Mouse (Mus musculus): ENCODE results near the gene H2-DMb1.
"Not testable (repeated sequence)": the region's sequence is repeated elsewhere in the genome, so short reads cannot be mapped to it uniquely, and the experiment has no call there.

Gene H2-DMb1

DNA sequence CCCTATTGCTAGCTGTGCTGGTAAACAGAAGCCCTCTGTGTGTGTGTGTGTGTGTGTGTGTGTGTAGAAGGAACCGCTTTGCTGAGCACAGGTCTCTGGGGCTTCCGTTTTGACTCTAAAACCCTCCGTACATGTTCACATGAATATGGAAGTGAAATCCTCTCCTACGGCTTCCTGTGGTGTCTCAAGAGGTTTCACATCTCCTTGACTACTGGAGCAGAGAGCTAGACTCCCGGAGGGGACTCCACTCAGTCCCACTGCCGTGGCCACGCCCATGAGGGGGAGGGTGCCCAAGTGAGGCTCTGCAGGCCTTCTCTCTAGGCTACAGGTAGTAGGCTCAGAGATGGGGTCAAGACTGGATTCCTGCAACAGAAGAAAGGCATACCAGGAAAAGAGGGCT is 9.8 kb upstream of the H2-DMb1 start, which contains the start of gene H2-DMb2:
H2-DMb2 (plus strand) TSS at position 275 of the 400 bp plus-strand sequence.
- peak; percentile 63 for DNase-seq (ENCODE audit: low read depth, low spot score)

GRCm38 (mm10) chr17:34143461-34143860 is 9.4 kb upstream of the H2-DMb1 start:
- DNase-seq (ENCODE audit: low read depth, low spot score): no peak

DNA sequence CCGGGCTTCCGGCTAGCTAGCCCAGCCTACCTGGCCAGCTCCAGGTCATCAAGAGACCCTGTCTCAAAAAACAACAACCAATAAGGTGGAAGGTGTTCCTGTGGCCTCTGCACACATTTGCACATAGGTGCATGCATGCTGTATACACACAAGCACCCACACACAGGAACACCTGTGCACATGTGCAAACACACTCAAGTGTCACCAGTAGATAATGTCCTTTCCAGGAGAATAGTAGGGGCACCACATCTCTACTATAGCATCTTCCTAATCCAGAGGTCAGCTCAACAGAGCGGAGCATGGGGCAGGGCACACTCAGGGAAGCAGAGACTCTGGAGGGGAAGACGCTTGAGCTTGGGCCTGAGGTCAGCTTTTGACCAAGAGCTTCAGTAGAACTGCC is 8.7 kb upstream of the H2-DMb1 start:
- DNase-seq (ENCODE audit: low read depth, low spot score): not testable (repeated sequence)

- no peak for DNase-seq (ENCODE audit: low read depth, low spot score)
Observed at GRCm38 (mm10) chr17:34144960-34145371, 7.9 kb upstream of the H2-DMb1 start.

DNA sequence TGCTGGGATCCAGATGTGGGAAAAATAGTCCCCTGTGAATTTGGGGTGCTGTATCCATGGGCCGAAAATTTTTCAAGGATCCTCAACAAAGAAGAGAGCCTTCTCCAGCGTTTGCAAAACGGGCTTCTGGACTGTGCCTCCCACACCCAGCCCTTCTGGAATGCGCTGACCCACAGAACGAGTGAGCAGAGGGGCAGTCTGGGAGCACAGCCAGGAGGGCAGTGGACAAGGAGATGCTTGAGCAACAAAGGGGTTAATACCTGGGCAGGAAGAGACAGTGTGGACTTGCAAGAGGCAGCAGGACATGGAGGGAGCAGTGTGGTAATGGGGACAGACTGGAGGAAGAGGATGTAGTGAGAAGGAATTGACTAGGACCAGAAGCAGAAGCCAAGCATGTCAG is 2.7 kb downstream of the H2-DMb1 start:
- no peak for DNase-seq (ENCODE audit: low read depth, low spot score)

- DNase-seq (ENCODE audit: low read depth, low spot score): peak; percentile 23
Observed at GRCm38 (mm10) chr17:34164202-34164895, 11.5 kb downstream of the H2-DMb1 start.

GRCm38 (mm10) chr17:34165033-34165730 is 12.3 kb downstream of the H2-DMb1 start:
- DNase-seq (ENCODE audit: low read depth, low spot score): no peak

- DNase-seq (ENCODE audit: low read depth, low spot score): peak; percentile 60
Observed at GRCm38 (mm10) chr17:34169279-34169678, 16.4 kb downstream of the H2-DMb1 start.

DNA sequence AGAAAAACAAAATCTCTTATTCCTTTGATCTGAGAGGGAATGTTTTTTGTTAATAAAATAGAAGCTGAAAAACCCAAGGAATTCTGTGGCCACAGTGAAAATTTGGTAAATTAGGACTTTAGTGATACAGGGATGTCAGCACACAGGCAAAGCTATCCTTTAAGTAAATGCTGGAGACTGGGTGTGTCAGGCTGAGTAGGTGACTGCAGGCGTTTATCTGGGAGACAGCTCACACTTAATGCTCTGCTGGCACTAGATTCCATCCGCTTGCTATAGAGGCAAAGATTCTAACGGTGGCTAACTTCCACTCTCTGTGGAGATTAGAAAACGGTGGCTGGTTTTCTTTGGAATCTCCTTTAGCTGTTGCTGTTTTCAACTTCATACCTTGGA is 17.6 kb downstream of the H2-DMb1 start:
- DNase-seq (ENCODE audit: low read depth, low spot score): no peak

GRCm38 (mm10) chr17:34170877-34171498 is 18.1 kb downstream of the H2-DMb1 start:
- peak; percentile 85 for DNase-seq (ENCODE audit: low read depth, low spot score)

GRCm38 (mm10) chr17:34172528-34172927 is 19.7 kb downstream of the H2-DMb1 start:
- DNase-seq (ENCODE audit: low read depth, low spot score): no peak

GRCm38 (mm10) chr17:34174075-34174474 is 21.2 kb downstream of the H2-DMb1 start:
- DNase-seq (ENCODE audit: low read depth, low spot score): no peak

DNA sequence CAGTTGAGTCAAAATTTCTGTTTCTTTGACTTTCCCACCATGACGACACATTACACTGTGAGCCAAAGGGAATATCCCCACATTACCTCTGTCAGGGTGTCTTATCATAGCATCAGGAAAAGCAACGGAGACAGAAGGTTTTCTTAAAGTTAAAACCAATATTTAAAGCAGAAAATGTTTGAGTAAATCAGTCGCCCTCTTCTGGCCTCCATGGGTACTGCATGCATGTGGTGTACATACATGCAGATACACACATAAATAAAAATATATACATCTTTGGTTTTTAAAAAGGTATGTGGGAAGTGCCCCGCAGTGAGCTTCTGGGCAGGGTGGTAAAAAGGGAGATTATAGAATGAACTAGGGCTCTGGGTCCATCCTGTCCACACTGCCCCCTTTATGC is 24.3 kb downstream of the H2-DMb1 start:
- DNase-seq (ENCODE audit: low read depth, low spot score): no peak

DNA sequence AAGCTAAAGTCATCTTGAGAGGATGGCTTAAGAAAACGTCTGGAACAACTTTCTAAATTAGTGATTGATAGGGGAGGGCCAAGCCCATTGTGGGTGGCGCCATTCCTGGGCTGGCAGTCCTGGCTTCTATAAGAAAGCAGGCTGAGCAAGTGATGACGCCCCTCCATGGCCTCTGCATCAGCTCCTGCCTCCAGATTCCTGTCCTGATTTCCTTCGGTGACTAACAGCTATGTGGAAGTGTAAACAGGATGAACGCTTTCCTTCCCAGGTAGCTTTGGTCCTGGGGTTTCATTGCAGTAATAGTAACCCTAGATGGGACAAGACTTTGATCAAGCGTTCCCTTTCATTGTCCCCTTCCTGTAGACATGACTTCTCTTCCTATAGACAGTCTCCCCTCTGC is 26.1 kb downstream of the H2-DMb1 start:
- DNase-seq (ENCODE audit: low read depth, low spot score): no peak

- no peak for DNase-seq (ENCODE audit: low read depth, low spot score)
Observed at GRCm38 (mm10) chr17:34179913-34180859, 27.3 kb downstream of the H2-DMb1 start.

- DNase-seq (ENCODE audit: low read depth, low spot score): no peak
Observed at GRCm38 (mm10) chr17:34183564-34184219, 30.8 kb downstream of the H2-DMb1 start.

DNA sequence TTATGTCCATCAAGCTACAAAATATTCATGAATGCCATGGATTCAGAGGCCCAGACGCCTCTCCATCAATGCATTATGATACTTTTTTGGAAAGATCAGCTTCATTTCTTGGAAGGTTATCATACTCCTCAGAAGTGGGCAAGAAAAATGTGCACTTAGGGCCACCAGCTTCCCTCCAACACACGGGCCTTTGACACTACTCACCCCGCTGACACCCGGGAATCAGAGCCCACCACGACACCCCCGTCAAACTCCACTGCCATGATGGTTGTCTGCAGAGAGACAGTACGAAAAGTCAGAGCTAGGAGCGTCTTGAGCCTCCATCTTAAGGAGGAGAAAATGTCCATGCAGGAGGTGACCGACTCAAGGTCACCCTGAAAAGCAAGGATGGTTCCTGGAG is 32.7 kb downstream of the H2-DMb1 start:
- DNase-seq (ENCODE audit: low read depth, low spot score): no peak

- DNase-seq (ENCODE audit: low read depth, low spot score): no peak
Observed at GRCm38 (mm10) chr17:34186885-34187260, 34.0 kb downstream of the H2-DMb1 start.

DNA sequence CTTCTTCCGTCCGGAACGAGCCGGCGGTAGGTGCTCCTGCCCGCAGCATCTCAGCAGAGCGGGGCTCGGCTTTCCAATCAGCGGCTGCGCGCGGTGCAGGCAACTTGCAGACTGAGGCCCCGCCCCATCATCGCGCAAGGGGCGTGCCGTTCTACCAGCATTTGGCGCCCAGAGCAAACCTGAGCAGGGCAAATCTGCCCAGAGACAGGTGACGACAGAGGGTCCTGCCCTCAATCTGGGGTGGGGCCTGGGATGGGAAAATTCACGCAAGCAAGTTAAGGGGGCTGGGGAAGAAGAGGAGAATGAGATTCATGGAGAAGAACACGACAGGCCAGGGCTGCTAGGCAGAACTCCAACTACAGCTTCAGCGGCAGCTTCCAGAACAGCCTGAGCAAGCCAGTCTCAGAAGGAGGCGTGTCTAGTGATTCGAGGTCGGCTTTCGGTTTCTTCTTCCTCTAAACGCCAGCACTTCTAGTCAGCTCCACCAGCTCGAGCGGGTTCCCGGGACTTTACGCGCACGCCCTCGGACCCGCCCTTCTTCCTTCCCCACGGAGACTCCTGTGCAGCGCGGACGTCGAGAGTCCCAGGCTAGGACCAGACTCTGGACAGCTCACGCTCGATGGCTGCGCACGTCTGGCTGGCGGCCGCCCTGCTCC is 34.5 kb downstream of the H2-DMb1 start, which contains the start of the genes Tap1 and Psmb9:
Tap1 (plus strand) TSS at position 293 of the 656 bp plus-strand sequence.
Psmb9 (minus strand) TSS at position 504 of the 656 bp plus-strand sequence.
- peak; percentile 97 for DNase-seq (ENCODE audit: low read depth, low spot score)

DNA sequence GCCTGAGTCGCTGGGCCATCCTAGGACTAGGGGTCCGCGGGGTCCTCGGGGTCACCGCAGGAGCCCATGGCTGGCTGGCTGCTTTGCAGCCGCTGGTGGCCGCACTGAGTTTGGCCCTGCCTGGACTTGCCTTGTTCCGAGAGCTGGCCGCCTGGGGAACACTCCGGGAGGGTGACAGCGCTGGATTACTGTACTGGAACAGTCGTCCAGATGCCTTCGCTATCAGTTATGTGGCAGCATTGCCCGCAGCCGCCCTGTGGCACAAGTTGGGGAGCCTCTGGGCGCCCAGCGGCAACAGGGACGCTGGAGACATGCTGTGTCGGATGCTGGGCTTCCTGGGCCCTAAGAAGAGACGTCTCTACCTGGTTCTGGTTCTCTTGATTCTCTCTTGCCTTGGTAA is 35.1 kb downstream of the H2-DMb1 start:
- no peak for DNase-seq (ENCODE audit: low read depth, low spot score)

All from brain, adult 2 months (tissue).